Mouse (Mus musculus) spleen, postnatal 36 days (tissue): ENCODE data around the gene Skap2.

Experiments
- DNase-seq, 2 experiments: peaks; one replicate each; pipeline ENCODE4 v3.0.0; 2022; ENCODE audit warnings: low spot score in 2 of 2, mixed read lengths in 1 of 2

Gene Skap2

GRCm38 (mm10) chr6:51889824-51890223 is 122.5 kb downstream of the Skap2 start:
- no peak for DNase-seq

GRCm38 (mm10) chr6:51886902-51887431 is 125.4 kb downstream of the Skap2 start:
- no peak for DNase-seq

- no peak for DNase-seq
These were observed 129.5 kb downstream of the Skap2 start for GRCm38 (mm10) chr6:51882880-51883274.

DNA sequence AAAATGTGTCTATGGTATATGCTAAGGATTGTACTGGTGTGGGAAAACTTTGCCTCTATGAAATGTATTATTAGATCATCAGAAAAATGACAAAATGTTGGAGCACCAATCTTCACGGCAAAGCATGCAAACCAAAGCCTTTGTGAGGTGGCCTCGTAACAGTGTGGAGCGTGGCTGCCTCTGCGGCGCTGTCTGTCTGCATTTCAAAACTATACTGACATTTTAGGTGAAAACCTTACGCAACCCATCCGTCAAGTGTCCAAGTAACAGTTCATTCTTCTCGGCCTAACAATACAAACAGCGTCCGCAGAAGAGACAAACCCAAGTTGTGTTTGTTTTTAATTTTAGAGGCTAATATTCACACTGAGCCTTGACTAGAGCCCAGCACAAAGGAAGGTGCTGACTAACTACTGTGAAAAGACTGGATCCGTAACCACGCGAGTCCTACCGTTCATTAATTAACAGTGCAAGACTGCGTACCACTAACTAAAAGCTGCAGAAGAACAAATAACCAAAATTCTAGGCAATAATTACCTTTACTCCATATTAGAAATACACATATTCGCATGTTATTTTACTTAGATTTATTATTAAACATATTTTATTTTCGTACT is 130.0 kb downstream of the Skap2 start:
- no peak for DNase-seq

GRCm38 (mm10) chr6:51881181-51881968 is 131.0 kb downstream of the Skap2 start:
- peak in 1 of 2 experiments; percentile 21 for DNase-seq

- no peak for DNase-seq
These were observed 131.6 kb downstream of the Skap2 start for GRCm38 (mm10) chr6:51880778-51881177.

GRCm38 (mm10) chr6:51878551-51878950 is 133.8 kb downstream of the Skap2 start:
- no peak for DNase-seq

DNA sequence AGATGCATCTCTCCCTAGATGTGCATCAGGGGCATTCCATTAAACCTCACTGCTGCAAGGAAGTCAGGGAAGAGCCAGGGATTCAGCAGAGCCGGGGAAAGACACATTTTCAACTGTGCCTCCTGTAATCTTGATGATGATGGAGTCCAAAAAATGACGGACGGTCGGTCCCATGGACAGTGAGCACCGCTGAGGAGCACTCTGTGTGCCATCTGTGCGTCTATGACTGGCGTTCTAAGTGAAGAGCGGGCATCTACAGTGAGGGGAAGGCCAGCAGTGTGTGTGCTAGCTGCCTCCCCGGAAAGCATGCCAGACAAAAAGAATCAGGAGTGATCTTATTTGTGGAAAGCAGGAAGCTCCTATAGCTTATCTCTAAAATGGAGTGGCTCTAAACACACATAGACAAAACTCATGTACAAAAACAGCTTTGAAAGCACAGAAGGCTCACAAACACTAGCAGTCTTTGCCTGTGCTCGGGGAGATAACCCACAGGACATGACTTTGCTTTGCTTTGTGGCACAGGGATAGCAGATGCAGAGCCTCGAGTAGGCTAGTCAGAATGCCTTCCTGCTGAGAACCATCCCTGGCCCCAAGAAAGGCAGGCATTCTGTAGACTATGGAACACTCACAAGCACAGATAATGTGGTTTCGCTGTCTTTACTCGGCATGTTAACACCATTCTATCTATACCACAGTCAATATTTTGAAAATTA is 135.4 kb downstream of the Skap2 start:
- no peak for DNase-seq

DNA sequence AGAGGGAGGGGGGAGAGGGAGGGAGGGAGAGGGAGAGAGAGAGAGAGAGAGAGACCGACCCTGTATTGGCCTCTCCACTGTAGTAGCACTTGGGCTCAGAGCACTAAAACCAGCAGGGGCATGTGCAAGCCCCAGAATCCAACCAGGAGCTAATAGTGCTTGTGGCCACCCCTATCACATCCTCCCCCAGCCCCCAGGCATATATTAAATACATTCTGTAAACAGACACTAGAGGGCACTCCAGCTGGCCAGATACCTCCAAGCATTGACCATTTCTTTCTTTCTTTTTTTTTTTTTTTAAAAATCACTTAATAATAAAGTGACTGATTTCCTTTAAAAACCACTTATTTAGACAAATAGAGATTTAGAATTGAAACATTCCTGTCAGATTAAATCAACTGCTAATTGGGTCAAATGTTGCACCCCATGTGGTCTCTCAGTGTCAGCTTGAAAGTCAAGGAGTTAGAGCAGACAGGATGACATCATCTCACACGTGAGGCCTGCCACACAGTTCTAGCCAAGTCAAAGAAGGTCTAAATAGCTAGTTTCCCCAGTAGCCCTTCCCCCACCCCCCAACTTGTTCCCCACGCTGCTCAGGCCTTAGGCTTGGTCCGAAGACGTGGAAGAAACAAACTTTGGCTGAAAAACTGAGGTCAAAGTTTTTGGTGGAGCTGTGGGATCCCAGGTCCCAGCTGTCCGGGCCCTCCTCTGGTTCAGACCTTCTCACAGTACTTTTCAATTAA is 136.3 kb downstream of the Skap2 start:
- no peak for DNase-seq

GRCm38 (mm10) chr6:51874035-51874434 is 138.3 kb downstream of the Skap2 start:
- DNase-seq = no peak

DNA sequence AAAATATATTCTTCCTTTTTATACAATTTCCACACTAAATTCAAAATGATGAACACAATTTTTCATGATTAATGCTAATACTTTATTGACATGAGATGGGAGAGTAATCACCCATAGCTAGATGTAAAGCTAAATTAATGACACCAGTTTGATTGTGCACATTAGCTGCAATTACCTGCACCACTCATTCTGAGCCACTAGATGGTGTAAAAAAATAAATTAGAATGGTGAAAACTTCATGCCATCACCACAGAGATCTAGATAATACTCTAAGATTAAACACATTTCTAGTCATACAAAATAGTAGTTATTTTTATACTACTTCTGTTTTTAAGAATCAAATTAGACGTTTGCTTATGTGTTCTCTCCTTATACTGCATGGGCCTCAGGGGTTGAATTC is 141.2 kb downstream of the Skap2 start:
- no peak for DNase-seq

GRCm38 (mm10) chr6:51870294-51870693 is 142.1 kb downstream of the Skap2 start:
- DNase-seq = no peak

GRCm38 (mm10) chr6:51866596-51866995 is 145.8 kb downstream of the Skap2 start:
- DNase-seq = no peak

GRCm38 (mm10) chr6:51863508-51863907 is 148.8 kb downstream of the Skap2 start:
- no peak for DNase-seq

GRCm38 (mm10) chr6:51860300-51860699 is 152.0 kb downstream of the Skap2 start:
- DNase-seq = no peak

DNA sequence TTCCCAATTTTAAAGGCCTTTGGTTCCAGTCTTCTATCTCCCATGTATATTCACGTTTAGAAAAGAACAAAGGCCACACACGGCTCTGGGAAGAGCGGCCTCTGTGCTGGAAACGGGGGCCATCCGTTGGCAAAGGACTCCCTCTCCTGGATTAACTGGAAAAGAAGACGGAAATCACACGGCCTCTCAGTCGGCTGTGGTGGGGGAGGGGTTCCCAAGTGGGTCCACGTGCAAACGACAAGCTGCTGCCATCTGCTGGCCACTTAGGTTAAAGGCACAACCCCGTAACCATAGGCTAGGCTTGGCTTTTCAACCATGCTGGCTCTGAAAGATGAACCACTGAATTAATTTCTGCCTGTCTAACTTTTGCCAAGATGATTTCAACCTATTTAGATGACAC is 154.5 kb downstream of the Skap2 start:
- DNase-seq = peak; percentile 59 to 62

DNA sequence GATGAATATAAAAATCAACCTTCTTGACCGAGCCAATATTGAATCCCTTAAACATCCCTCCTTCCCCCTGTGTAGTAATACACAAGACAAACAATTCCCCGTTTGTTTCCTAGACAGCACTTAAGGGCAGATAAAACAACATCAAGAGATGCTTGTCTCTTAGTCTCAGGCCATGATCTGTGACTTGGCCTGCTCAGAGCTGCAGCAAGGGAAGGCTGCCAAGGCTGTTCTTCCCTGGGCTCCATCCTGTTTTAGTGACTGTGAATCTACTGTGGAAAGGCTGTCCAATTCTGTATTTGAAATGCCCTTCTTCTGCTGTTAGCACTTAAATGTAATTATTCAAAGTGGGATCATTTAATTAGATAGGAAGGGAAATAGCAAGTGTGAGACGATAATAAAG is 159.1 kb downstream of the Skap2 start:
- DNase-seq = no peak

DNA sequence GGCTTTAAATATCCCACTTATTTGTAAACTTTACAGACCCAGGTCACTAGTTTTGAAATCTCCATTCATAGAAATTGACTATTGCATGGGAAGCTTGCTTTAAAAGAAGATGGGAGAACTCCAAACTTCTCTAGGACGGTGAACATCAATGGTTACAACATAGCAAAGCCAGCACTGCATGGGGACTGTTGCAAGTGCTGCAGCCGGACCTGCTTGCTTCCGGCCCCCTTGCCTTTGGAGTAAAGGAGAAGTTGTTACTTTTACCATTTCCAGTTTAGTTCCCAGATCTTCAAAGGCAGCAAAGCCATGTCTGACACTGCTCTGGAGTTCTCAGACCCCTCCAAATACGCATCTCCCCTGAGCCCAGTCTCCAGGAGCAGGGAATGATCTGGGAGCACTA is 159.7 kb downstream of the Skap2 start:
- no peak for DNase-seq

- DNase-seq = no peak
These were observed 160.8 kb downstream of the Skap2 start for GRCm38 (mm10) chr6:51851544-51851943.

DNA sequence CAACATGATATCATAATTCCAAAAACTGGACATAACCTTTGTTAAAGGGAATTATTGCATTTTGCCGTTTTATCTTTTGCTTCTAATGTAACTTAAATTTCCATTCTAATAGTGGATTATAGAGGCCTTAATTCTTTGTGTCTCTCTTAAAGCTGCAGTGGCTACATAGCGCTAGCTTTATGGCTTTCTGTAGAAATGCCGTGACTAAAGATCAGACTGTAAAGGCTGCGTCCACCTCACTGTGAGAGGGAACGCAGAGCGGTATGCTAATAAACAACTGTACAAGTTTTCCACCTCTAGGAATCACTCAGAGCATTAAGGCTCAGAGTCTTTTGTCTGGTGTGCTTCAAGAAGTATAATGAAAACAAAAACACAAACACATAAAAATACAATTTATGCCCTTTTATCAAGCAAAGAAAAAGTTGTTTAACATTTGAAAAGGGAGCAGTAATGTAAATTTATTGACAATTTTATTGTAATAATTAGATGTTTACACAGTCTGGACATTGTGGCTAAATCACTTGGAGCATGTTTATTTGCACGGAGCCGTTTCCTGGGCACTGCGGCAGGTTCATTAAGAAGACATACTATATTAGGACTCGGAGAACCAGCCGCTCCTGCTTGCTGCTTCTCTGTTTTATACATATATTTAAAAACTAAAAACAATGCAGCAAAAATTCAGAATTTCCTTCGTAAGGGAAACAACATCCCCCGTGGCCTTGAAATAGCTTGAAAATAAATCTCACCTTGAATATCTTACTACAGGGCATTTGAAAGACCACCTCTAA is 162.1 kb downstream of the Skap2 start:
- no peak for DNase-seq

DNA sequence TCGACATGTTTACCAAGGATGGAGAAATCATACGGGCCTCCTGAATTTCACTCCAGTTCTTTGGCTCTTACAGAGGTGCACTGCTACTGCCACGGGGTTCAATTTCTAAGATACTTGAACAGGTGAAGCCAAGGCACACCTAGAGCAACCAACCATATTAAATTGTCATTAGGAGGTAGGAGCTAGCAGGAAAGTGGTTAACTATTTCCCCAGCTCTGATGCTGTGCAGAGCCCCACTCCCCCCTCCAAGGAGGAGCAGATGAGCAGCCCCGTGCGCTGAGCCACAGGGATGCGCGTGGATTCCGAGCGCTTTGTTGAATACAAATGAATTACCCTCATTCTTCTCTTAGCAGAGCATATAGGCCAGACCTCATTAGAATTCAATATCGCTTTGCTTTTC is 162.8 kb downstream of the Skap2 start:
- DNase-seq = no peak
